Mouse (Mus musculus): ENCODE measurements around the gene Fam3c.

Fam3c gene

DNA sequence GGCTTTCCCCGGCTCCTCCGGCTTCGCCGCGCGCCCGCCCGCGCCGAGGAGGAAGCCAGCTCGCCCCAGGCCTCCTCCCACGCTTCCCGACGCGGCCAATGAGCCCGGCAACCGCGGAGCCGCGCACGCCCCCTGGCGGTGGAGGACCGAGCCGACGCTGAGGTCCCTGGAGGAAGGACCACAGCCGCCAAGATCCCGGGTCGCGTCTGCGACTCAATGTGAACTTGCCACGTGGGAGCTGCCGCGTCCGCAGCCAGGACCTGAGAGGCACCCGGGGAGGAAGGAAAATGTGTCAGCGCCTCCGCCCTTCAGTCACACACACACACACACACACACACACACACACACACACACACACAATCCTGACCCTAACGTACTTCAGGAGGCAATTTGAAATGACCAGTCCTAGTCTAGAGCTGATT lies at the start of gene Fam3c:
TSS of gene Fam3c (minus strand) at position 158 of the 422 bp plus-strand sequence.
- peak; percentile 91 to 94 for DNase-seq (ENCODE audit: low spot score in 2 of 2)

DNA sequence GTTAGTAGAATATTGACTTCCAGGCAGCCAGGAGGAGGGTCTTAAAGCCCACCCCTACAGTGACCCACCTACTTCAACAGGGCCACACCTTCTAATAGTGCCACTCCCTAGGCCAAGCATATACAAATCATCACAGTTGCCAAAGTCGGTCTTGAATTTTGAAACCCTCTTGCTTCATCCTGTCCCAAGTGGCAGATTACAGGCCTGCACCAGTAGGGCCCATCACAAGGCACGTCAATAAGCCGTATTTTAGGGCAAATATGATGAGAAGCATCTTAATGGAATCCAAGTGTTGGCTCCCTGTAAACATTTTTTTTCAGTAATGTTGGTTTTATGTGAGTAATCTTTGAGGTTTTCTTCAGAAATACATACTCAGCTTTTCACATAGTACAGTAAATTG lies 49.0 kb upstream of the Fam3c start:
- DNase-seq (ENCODE audit: low spot score in 2 of 2): no peak

DNA sequence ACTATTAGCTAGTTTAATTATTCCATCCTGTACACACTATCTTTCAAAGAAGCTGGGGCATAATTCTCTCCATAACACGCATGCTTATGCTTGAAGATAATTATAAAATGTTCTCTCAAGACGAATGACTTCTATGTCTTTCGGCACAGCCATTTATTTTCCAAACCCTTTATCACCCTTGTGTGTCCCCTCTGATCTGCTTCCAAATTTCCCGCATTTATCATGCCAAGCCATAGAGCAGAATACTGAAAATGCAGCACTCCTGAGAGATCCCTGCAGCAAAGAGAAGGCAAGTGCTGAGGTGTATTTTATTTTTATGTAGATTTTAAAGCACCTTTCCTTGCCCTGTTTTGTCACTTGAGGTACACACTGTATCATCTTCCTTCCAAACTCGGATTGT lies 47.7 kb upstream of the Fam3c start:
- DNase-seq (ENCODE audit: low spot score in 2 of 2): no peak

DNA sequence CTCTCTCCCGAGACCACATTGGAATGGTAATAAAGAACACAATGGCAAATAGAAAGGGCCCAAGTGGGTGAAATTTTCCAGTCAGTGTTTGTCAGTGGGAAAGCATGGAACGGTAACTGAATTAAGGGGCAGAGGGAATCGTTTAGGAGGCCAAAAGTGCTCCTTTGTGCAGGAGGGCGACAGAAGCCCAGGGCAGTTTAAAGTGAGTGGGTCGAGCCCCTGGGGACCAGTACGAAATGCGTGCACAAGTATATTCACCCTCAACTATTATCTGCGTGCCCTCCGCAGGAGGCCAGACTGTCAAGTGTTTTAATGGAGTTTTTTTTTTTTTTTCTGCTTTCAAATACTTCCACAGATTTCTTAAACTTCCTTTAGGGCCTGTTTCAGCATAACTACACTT lies 47.3 kb upstream of the Fam3c start:
- DNase-seq (ENCODE audit: low spot score in 2 of 2): no peak

DNA sequence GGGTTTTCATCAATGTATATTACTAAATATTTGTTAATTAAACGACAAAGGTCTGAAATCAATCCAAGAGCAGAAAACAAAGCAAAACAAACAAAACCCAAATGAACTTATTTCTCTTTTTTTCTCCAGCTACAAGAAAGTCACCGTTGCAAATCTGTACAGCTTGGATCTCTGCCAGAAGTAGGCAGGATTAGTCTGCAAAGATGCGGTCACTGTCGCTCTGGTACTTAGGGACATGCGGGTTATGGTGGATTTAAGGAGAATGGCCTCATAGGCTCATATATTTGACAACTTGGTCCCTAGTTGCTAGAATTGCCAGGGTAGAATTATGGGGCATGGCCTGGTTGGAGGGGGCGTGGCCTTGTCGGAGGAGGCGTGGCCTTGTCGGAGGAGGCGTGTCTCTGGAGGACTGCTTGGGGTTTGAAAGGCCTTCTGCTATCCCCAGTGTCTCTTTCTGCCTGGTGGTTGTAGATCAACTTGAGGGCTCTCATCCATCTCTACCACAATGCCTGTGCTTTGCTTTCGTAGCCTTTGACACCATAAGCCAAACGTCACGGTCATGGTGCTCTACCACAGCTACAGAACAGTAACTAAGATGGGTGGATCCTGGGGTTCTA lies 46.6 kb upstream of the Fam3c start:
- no peak for DNase-seq (ENCODE audit: low spot score in 2 of 2)

DNA sequence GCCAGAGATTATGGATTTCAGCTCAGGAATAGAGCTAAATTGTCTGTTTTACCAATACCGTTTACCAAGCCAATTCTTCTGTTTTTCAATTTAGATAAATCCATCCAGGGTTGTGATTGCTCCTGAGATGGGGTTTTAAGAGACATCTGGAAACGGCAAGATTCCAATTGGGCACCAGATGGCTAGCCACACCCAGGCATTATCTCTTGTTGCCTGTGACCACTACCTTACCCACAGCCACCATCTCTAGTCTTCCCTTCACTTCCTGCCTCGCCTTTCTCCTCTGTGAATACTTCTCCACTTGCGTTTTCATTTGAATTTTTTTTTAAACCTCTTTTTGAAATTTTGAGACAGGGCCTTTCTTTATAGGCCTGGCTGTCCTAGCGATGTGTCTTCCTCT lies 46.0 kb upstream of the Fam3c start:
- no peak for DNase-seq (ENCODE audit: low spot score in 2 of 2)

DNA sequence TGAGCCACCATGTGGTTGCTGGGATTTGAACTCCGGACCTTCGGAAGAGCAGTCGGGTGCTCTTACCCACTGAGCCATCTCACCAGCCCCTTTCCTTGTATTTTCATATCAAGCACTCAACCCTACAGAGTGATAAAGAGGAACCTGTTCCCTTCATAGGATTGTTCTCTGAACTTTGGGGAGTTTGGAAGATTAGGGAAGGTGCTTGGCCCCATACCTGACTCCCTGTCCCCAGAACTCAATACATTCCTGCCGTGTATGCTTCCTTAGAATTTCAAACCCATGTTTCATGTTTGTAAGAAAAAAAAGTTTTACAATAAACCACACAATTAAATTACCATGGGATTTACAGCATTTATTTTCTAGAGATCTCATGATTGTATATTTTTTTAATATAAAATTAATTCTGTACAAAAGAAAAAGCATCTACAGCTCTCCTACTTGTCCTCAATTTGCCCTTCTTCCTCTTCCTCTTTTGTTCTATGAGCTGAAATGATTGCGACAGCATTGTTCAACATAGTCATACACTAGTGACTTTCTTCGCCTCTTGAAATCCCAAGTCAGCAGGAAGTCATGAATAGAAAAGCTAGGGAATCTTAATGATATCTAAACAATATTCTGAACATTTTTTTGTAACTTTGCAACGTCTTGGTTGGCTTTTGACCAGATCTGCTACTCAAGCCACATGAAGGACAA lies 42.2 kb upstream of the Fam3c start:
- no peak for DNase-seq (ENCODE audit: low spot score in 2 of 2)

DNA sequence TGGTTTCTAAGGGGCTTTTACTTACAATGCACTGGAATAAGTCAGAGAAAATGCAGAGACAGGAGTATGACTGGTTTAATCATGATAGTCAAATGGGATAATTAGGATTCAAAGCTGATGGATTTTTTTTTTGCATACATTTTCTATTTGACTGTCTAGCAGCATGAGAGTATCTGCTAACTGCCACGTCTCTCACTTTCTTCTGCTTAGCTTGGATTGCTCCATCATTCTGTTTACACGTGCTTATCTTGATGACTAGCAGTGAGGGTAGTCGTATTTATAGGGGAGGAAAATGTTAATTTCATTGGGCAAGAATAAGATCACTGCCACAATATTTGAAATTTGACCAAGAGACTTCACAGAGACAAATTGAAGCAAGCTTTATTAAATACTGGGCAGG lies 39.2 kb upstream of the Fam3c start:
- no peak for DNase-seq (ENCODE audit: low spot score in 2 of 2)

DNA sequence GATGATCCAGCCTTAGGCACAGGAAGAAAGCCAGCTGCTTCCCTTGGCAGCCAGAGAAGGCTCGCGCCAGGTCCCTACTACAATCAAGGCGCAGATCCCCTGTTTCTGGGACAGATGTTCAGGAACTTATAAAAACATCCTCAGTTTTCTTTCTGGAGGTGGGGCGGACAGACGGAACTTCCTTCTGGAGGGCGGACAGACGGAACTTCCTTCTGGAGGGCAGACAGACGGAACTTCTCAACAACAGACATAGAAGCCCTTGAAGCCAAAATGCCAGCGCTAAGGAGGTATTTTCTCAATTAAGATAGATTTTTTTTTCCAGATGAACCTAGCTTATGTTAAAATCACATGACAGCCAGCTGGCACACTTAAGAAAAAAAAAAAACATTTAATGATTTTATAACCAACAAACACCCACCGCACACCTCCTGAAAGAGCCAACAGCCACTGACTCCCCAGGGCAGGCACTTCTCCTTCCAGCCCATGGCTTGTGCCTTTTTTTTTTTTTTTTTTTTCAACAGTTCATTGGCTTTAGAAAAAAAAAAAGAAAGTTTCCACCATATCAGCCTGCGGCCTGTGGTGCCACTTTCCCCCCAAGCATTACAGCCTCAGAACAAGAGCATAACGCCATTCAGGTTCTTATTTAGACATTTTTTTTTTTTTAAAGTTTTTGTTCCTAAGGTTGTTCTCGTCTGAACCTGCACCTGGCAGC lies 34.8 kb upstream of the Fam3c start:
- DNase-seq (ENCODE audit: low spot score in 2 of 2): no peak

DNA sequence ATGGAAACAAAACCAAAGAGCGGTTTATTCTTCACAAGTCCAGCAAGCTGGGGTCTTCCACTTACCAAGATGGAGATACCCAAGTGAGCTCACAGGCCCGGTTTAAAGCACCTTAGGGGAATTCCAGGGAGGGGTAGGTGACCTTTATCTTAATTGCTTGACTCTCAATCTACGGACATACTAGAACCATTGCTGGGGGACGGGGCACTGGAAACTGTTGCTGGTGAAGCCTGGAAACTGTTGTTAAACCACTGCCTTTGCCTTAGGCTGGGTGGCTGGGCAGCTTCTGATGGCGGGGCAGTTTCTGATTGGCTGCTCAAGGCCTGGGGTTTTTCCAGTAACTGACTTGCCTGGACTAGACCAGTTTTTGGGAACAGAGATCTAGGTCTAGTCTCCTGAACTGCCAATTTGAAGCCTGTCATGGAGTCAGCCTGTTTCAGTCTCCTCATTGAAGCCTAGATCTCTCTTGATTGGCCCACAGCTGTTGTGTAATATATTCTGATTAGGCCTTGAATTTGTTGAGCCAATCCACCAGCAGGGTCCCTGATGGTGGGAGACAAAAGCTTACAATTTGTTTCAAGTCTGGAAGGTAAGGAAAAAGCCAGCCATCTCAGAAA lies 29.3 kb upstream of the Fam3c start:
- DNase-seq (ENCODE audit: low spot score in 2 of 2): no peak

DNA sequence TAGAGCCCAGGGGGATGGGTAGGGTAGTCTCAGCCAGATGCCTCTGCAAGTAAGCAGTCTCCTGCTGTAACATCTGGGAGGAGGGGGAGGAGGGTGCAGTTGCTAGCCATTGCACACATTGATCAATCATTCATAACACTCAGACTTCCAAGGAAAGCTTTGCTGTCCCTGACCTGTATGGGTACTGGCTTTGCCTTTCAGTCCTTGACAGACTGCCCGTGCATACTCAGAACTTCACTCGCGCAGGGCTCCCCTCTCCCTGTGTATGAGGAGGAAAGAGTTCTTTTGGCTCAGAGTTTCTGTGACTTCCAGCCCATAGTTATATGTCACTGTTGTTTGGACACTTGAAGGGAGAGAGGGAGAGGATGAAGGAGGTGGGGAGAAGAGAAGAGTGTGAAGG lies 24.2 kb upstream of the Fam3c start:
- no peak for DNase-seq (ENCODE audit: low spot score in 2 of 2)

DNA sequence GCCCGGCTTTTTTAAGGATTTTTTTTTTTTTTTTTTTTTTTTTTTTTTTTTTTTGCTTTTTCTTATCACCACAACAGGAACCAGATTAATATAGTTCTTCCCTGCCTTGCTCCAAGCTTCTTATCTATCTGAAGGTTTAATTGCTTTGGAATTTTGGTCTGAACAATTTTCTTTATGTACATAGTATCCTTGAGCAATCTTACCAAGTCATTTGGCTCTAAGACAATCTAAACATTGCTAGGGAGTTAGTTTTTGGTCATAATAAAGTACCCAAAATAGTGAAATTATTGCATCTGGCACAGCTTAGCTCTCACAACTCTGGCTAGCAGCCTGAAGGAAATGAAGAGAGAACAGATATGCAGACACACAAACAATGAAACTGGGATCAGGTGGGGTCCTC lies 23.8 kb upstream of the Fam3c start:
- DNase-seq (ENCODE audit: low spot score in 2 of 2): no peak

DNA sequence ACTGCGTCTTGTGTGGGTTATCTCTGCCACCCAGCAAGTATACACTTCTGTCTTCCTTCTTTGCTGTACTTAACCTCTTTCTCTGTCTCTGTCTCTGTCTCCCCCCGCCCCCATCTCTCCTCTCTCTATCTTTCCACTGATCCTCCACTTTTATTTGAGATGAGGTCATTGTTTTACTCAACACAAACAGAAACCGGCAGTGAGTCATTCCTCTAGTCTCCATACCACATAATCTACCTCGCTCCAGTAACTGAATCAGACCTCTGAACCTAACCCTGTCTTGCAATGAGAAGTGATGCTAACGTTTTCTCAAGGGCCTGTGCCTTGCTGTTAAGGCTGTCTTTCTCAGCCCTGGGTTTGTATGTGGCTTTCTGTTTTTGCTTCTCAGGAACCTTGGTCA lies 22.4 kb upstream of the Fam3c start:
- no peak for DNase-seq (ENCODE audit: low spot score in 2 of 2)

DNA sequence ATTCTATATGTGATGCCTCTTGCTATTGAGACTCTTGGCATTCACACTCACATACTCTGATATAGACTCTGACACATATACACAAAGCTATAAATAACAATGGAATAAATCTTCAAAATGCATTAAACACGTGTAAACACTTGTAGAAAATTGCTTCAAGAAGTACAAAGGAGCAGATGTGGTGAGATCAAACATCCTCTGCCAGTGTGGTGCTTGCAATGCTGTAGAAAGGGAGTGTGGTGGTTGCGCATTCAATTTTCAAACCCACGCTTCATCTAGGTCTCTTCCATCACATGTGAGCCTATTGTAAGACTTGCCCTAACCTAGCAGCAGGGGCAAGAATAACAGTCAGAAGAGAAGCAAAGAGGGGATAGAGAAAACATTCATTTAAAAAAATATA lies 18.7 kb upstream of the Fam3c start:
- DNase-seq (ENCODE audit: low spot score in 2 of 2): no peak

DNA sequence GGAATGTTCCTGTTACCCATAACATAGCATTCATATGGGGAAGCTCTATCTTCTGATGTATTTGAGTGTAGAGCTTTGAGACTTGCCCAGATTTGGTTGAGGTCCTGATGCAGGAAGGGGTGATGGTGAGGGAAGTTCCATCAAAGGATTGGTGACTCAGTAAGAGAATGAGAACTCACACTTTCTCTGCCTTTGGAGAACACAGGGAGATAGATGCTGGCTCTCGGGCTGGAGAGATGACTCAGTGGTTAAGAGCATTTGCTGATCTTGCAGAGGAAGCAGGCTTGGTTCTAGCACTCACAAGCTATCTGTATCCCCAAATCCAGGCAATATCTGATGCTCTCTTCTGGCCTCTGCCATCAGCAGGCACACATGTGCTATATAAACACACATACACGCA lies 17.4 kb upstream of the Fam3c start:
- DNase-seq (ENCODE audit: low spot score in 2 of 2): no peak

DNA sequence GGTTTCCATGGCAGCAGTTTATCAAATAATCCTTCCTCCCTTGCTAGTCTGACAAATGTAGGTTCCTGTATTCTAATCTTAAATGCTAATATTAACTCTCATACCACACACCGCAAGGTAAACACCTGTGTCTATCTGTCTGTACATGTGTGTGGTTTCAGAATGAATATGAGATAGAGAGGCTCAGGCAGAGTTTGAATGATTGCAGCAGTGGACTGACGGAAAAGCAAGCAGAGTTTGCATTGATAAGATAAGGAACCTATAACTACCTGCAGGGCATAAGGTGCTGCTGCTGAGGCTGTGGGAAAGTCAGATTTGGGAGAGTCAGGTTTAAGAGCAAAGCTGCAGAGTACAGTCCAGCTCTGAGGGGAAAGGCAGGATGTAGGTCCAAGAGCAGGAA lies 10.9 kb upstream of the Fam3c start:
- DNase-seq (ENCODE audit: low spot score in 2 of 2): peak in 1 of 2 experiments; percentile 17

DNA sequence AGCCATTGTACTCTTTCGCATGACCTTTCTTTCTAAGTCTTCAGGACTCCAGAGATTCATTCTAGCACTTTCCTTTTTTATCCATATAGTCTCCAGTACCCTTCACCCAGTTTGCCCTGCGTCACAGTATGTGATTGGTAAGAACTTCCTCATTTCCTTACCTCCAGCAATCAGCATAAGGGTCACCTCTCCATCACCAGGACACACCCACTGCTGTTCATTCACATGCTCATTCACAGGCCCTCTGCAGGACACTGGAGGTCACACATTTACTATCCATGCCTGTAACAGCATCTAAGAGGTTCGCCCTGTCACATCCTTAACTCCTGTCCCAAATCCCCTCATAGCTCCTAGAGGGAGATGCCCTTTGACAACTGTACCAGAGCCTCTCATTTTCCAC lies 7.5 kb upstream of the Fam3c start:
- no peak for DNase-seq (ENCODE audit: low spot score in 2 of 2)

DNA sequence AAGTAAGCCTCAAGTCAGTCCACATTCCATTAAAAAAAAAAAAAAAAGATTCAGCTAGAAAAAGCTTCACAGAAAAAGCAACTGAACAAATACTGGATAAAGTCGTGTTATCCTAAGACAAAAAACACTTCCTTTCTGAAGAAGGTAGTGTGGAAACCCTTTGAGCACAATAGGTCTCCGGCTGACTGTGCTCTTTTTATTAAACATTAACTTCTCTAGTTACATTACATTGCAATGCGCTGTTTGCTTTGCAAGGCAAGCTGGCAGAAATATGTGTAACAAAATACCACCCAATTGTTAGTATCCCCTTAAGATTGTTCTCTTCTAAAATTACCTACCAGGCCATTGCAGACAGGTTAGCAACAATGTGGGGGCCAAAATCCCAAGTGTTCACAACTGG lies 5.9 kb upstream of the Fam3c start:
- no peak for DNase-seq (ENCODE audit: low spot score in 2 of 2)

DNA sequence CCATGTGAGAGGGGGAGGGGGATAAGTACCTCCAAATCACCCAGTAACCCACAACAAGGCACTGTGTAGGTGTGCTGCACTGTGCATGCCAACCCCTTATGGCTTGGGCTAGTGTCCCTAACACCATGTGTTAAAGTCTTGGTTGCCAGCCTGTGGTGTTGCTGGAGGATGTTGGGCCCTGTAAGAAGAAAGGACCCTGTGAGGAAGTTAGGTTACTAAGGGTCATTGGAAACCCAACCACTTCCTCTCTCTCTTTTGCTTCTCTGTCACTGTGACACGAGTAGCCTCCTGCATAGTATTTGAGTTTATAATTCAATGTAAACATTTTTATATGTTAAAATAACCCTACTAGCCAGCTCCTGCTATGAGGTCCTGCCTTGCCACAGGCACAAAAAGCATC lies 3.0 kb upstream of the Fam3c start:
- DNase-seq (ENCODE audit: low spot score in 2 of 2): no peak

DNA sequence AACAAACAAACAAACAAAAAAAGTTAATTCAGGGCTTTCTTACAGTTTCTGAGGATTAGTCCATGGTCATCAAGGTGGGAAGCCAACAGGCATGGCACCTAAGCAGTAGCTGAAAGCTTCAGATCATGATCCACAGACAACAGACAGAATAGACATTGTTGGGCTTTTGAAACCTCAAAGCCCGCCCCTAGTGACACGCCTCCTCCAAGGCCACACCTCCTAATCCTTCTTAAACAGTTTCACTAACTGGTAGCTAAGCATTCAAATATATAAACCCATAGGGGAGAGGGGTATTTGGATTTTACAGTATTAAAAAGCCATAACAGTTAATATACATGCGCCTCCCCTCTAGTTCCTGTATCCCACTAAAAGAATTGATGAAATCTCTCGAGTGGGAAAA lies 1.3 kb upstream of the Fam3c start:
- DNase-seq (ENCODE audit: low spot score in 2 of 2): no peak

DNA sequence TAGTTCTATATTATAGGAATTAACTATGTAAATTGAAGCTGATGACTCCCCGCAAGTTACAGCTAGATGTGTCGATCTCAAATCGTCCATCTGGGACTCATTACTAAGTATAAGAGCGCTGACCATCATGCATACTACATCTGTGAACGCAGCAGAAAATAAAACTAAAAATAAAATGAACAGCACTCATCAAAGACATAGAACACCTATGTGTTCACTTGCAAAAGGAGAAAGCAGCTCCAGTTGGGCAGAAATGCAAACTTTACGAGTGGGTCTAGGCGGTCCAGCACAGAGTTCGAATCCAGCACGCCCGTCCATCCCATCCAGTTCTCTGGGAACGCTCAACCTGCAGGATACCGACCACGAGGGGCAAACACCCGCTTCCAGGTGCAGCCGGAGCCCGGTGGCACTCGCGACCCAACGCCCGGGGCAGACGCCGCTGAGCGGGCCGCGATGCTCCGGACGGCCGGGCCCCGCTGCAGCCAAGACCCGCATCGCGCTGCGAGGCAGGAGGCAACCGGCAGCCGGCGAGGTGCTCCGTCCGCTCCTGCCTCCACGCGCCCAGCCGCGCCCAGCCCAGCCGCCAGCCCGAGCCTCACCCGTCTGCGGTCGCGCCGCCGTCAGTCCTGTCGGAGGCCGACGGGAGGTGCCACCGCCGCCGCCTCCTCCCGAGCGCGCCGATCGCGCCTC lies 502 bp downstream of the Fam3c start:
- DNase-seq (ENCODE audit: low spot score in 2 of 2): no peak

DNA sequence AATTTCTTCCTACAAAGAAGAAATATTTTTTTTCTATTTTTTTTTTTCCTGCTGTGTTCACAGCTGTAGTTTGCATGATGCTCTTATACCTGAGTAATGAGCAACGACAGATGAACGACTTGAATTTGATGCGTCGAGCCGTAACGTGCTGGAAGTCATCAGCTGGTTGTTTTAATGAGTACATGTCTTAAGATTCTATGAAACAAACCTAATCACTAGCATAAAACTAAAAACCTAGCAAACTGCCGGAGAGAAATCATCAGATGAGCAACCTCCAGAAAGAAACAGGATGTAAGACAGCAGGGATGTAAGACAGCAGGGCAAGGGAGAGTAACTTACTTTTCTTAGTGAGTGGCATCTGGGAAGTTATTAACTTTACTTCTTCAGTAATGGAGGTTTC lies 1.4 kb downstream of the Fam3c start:
- no peak for DNase-seq (ENCODE audit: low spot score in 2 of 2)

Data from urinary bladder, postnatal 36 days (tissue).